Mouse (Mus musculus) spleen, postnatal 36 days (tissue): ENCODE results near the gene Agfg2.

Source experiments
- DNase-seq, 2 experiments: peaks; one replicate each; pipeline ENCODE4 v3.0.0; 2022; ENCODE audit warnings: low spot score in 2 of 2, mixed read lengths in 1 of 2

Gene Agfg2

GRCm38 (mm10) chr5:137683388-137684293 is 885 bp downstream of the Agfg2 start:
- peak in 1 of 2 experiments; percentile 17 for DNase-seq

- no peak for DNase-seq
These were observed 2.0 kb downstream of the Agfg2 start for GRCm38 (mm10) chr5:137682526-137682925.

- DNase-seq, result no peak
These were observed 4.8 kb downstream of the Agfg2 start for GRCm38 (mm10) chr5:137679726-137680125.

GRCm38 (mm10) chr5:137678736-137679135 is 5.8 kb downstream of the Agfg2 start:
- no peak for DNase-seq

- DNase-seq, result no peak
These were observed 6.7 kb downstream of the Agfg2 start for GRCm38 (mm10) chr5:137677859-137678258.

GRCm38 (mm10) chr5:137674786-137675185 is 9.7 kb downstream of the Agfg2 start:
- DNase-seq, result no peak

- peak; percentile 17 to 46 for DNase-seq
These were observed 11.5 kb downstream of the Agfg2 start for GRCm38 (mm10) chr5:137673015-137673414.

GRCm38 (mm10) chr5:137672361-137672760 is 12.2 kb downstream of the Agfg2 start:
- no peak for DNase-seq

GRCm38 (mm10) chr5:137671443-137672240 is 12.9 kb downstream of the Agfg2 start:
- no peak for DNase-seq

GRCm38 (mm10) chr5:137670240-137670639 is 14.3 kb downstream of the Agfg2 start:
- DNase-seq, result peak in 1 of 2 experiments; percentile 26

GRCm38 (mm10) chr5:137668971-137669370 is 15.6 kb downstream of the Agfg2 start:
- no peak for DNase-seq

- no peak for DNase-seq
These were observed 21.5 kb downstream of the Agfg2 start for GRCm38 (mm10) chr5:137663057-137663456.

- DNase-seq, result no peak
These were observed 24.4 kb downstream of the Agfg2 start for GRCm38 (mm10) chr5:137660064-137660688.

- peak; percentile 44 to 64 for DNase-seq
These were observed 27.5 kb downstream of the Agfg2 start for GRCm38 (mm10) chr5:137656977-137657376.

- DNase-seq, result no peak
These were observed 29.8 kb downstream of the Agfg2 start for GRCm38 (mm10) chr5:137654746-137655145.

- DNase-seq, result no peak
These were observed 31.2 kb downstream of the Agfg2 start for GRCm38 (mm10) chr5:137653366-137653765.

- DNase-seq, result peak in 1 of 2 experiments; percentile 59
These were observed 32.1 kb downstream of the Agfg2 start for GRCm38 (mm10) chr5:137652474-137652873.

GRCm38 (mm10) chr5:137649669-137650571 is 34.6 kb downstream of the Agfg2 start:
- DNase-seq, result no peak

GRCm38 (mm10) chr5:137649251-137649650 is 35.3 kb downstream of the Agfg2 start:
- no peak for DNase-seq

GRCm38 (mm10) chr5:137647827-137648601 is 36.5 kb downstream of the Agfg2 start:
- no peak for DNase-seq
